Mouse (Mus musculus) thymus, adult 2 months (tissue): Measurements from ENCODE around the gene Dusp22. TPM values are rescaled to one million over a fixed set of nuclear protein-coding genes. Genes with fewer than 3 reads are reported as not detected.

Experiments used
- DNase-seq: peaks from one replicate; pipeline ENCODE4 v3.0.0; 2021
- H3K27ac ChIP-seq: fragments of 200-500 bp; 2 replicates; pipeline ENCODE4 v1.5.1; 2012; ENCODE audit warnings: low read length, control low read depth; ENCODE audit not compliant: control insufficient read depth, insufficient read depth
- H3K27me3 ChIP-seq: fragments of 200-500 bp; 2 replicates; pipeline ENCODE4 v1.6.1; 2012; ENCODE audit warnings: mild to moderate bottlenecking, low read length, moderate library complexity, mixed read lengths; ENCODE audit not compliant: control insufficient read depth, insufficient read depth
- H3K36me3 ChIP-seq: fragments of 200-500 bp; 2 replicates; pipeline ENCODE4 v1.6.1; 2012; ENCODE audit warnings: mild to moderate bottlenecking, low read length, moderate library complexity; ENCODE audit not compliant: control insufficient read depth, insufficient read depth
- H3K4me1 ChIP-seq: fragments of 200-500 bp; replicated peaks from 2 replicates; pipeline ENCODE4 v1.6.1; 2012; ENCODE audit warnings: low read length; ENCODE audit not compliant: control insufficient read depth, insufficient read depth
- H3K4me3 ChIP-seq: fragments of 200-500 bp; 2 replicates; pipeline ENCODE4 v1.5.1; 2012; ENCODE audit warnings: mild to moderate bottlenecking, low read length, control low read depth, moderate library complexity; ENCODE audit not compliant: control insufficient read depth, insufficient read depth
- CTCF ChIP-seq: fragments of 200-500 bp; IDR thresholded peaks from 2 replicates; pipeline ENCODE4 v1.5.1; 2012; ENCODE audit warnings: mild to moderate bottlenecking, control low read depth, low read length, moderate library complexity, borderline replicate concordance; ENCODE audit not compliant: control insufficient read depth, poor library complexity, insufficient read depth; ENCODE audit errors: extremely low read depth
- POLR2A ChIP-seq: fragments of 200-500 bp; IDR thresholded peaks from 2 replicates; pipeline ENCODE4 v1.6.1; 2012; ENCODE audit warnings: mild to moderate bottlenecking, low read length, control low read depth, moderate library complexity; ENCODE audit not compliant: control insufficient read depth, poor library complexity, insufficient read depth; ENCODE audit errors: extremely low read depth
- WGBS: fragments of 180-500 bp; shearing (Covaris S2); methylation state at CpG from one replicate; pipeline ENCODE4 v1.1.7; 2018; 5-methylcytosine and 5-hydroxymethylcytosine counted together
- polyA plus RNA-seq: library from polyadenylated mRNA; depleted of rRNA; stranded (reverse); fragments of >200 nt; gene quantifications from 2 replicates; pipeline ENCODE4 v1.2.3, GENCODE M21; 2012

The Dusp22 gene
- polyA plus RNA-seq, 1 experiment, result 11.1 TPM

- peak; percentile 15 for DNase-seq
- no peak overlapping the region for H3K27ac ChIP-seq
- H3K36me3 ChIP-seq, result no peaks in the 10 kb centered on the region
- TF ChIP-seq CTCF, result no peak
- no peak for TF ChIP-seq POLR2A
- WGBS, result 39% methylated on average over 6 of the region's 6 CpGs
- H3K4me1 ChIP-seq, result peaks cover 37% of the 10 kb centered on the region
- no peak overlapping the region for H3K4me3 ChIP-seq
- no peaks in the 10 kb centered on the region for H3K27me3 ChIP-seq
These were observed 24.9 kb downstream of the Dusp22 start for GRCm38 (mm10) chr13:30684614-30685122.

GRCm38 (mm10) chr13:30685957-30686356 lies 26.2 kb downstream of the Dusp22 start:
- peak; percentile 59 for DNase-seq
- Histone ChIP-seq H3K4me3 (no peak overlapping the region), H3K27me3 (no peaks in the 10 kb centered on the region), H3K36me3 (no peaks in the 10 kb centered on the region), H3K4me1 (peaks cover 32% of the 10 kb centered on the region), H3K27ac (no peak overlapping the region)
- TF ChIP-seq POLR2A (no peak), CTCF (no peak)
- 4% methylated on average over 2 of the region's 2 CpGs for WGBS

GRCm38 (mm10) chr13:30688035-30688616 lies 28.3 kb downstream of the Dusp22 start:
- peaks cover 27% of the 10 kb centered on the region for H3K4me1 ChIP-seq
- H3K36me3 ChIP-seq, result no peaks in the 10 kb centered on the region
- no peaks in the 10 kb centered on the region for H3K27me3 ChIP-seq
- TF ChIP-seq CTCF (no peak), POLR2A (no peak)
- WGBS, result 96% methylated on average over 12 of the region's 12 CpGs
- DNase-seq, result no peak
- H3K27ac ChIP-seq, result no peak overlapping the region
- H3K4me3 ChIP-seq, result no peak overlapping the region

- DNase-seq, result no peak
- H3K4me3 ChIP-seq, result no peak overlapping the region
- whole genome bisulfite sequencing, result 92% methylated on average over 5 of the region's 5 CpGs
- H3K27ac ChIP-seq, result no peak overlapping the region
- peaks cover 27% of the 10 kb centered on the region for H3K4me1 ChIP-seq
- no peaks in the 10 kb centered on the region for H3K27me3 ChIP-seq
- no peak for TF ChIP-seq POLR2A
- no peaks in the 10 kb centered on the region for H3K36me3 ChIP-seq
These were observed 29.7 kb downstream of the Dusp22 start for GRCm38 (mm10) chr13:30689475-30689874.

GRCm38 (mm10) chr13:30691441-30692292 lies 31.9 kb downstream of the Dusp22 start:
- no peak for TF ChIP-seq CTCF

GRCm38 (mm10) chr13:30692644-30693385 lies 33.0 kb downstream of the Dusp22 start:
- no peak overlapping the region for H3K4me3 ChIP-seq
- H3K36me3 ChIP-seq, result no peaks in the 10 kb centered on the region
- DNase-seq, result no peak
- H3K4me1 ChIP-seq, result peaks cover 5% of the 10 kb centered on the region
- no peak overlapping the region for H3K27ac ChIP-seq
- 73% methylated on average over 7 of the region's 7 CpGs for WGBS
- no peaks in the 10 kb centered on the region for H3K27me3 ChIP-seq
- TF ChIP-seq CTCF, result no peak
- TF ChIP-seq POLR2A, result no peak

More at GRCm38 (mm10) chr13:30691441-30692292, 31.9 kb downstream of the Dusp22 start:
- DNase-seq, result no peak
- H3K36me3 ChIP-seq, result no peaks in the 10 kb centered on the region
- no peak overlapping the region for H3K4me3 ChIP-seq
- no peak overlapping the region for H3K27ac ChIP-seq
- peaks cover 11% of the 10 kb centered on the region for H3K4me1 ChIP-seq
- H3K27me3 ChIP-seq, result no peaks in the 10 kb centered on the region
- 87% methylated on average over 9 of the region's 9 CpGs for WGBS
